Mouse (Mus musculus) heart, postnatal 0 days (tissue): ENCODE data around the gene Tha1. TPM values are rescaled to one million over a fixed set of nuclear protein-coding genes. Genes with fewer than 3 reads are reported as not detected.

Experiments
- ATAC-seq: fragments of 200-750 bp; cut with Nextera tagmentation; 2 replicates; pipeline ENCODE4 v1.8.0; 2017; ENCODE audit warnings: low read depth, moderate number of reproducible peaks, moderate library complexity; ENCODE audit not compliant: insufficient read depth
- DNase-seq: peaks from one replicate; pipeline ENCODE4 v3.0.0-alpha.2; 2016; ENCODE audit warnings: low spot score
- H3K27ac ChIP-seq: fragments of 300-500 bp; sonication (generic); 2 replicates; pipeline ENCODE4 v1.5.1; 2014; ENCODE audit warnings: low read depth, mild to moderate bottlenecking
- H3K27me3 ChIP-seq: fragments of 300-500 bp; sonication (generic); 2 replicates; pipeline ENCODE4 v1.6.1; 2014; ENCODE audit warnings: low read length, mixed read lengths; ENCODE audit not compliant: control insufficient read depth, insufficient read depth
- H3K36me3 ChIP-seq: fragments of 300-500 bp; sonication (generic); replicated peaks from 2 replicates; pipeline ENCODE4 v1.6.1; 2014; ENCODE audit warnings: low read length, mixed read lengths; ENCODE audit not compliant: control insufficient read depth, insufficient read depth
- H3K4me1 ChIP-seq: fragments of 300-500 bp; sonication (generic); 2 replicates; pipeline ENCODE4 v1.6.1; 2014; ENCODE audit warnings: antibody characterized with exemption; ENCODE audit not compliant: control insufficient read depth, insufficient read depth
- H3K4me2 ChIP-seq: fragments of 300-500 bp; sonication (generic); 2 replicates; pipeline ENCODE4 v1.6.1; 2014; ENCODE audit warnings: low read depth, mild to moderate bottlenecking, low read length, moderate library complexity
- H3K4me3 ChIP-seq: fragments of 300-500 bp; sonication (generic); 2 replicates; pipeline ENCODE4 v1.5.1; 2014; ENCODE audit warnings: low read depth, low read length
- H3K9ac ChIP-seq: fragments of 300-500 bp; sonication (generic); replicated peaks from 2 replicates; pipeline ENCODE4 v1.6.1; 2014; ENCODE audit warnings: low read depth, low read length, mixed read lengths
- H3K9me3 ChIP-seq: fragments of 300-500 bp; sonication (generic); replicated peaks from 2 replicates; pipeline ENCODE4 v1.6.1; 2016; ENCODE audit warnings: low read length; ENCODE audit not compliant: control insufficient read depth
- CTCF ChIP-seq: IDR thresholded peaks from 2 replicates; pipeline ENCODE4 v1.5.1; 2016; ENCODE audit warnings: antibody characterized with exemption, control low read depth, low read depth
- EP300 ChIP-seq: IDR thresholded peaks from 2 replicates; pipeline ENCODE4 v1.6.1; 2016; ENCODE audit warnings: antibody characterized with exemption, low read depth
- WGBS: fragments of 180-500 bp; shearing (Covaris S2); extraction: QIAGEN DNeasy Blood & Tissue Kit; methylation state at CpG from one replicate; pipeline ENCODE4 v1.1.7; 2014; 5-methylcytosine and 5-hydroxymethylcytosine counted together
- polyA plus RNA-seq: library from polyadenylated mRNA; unstranded; fragments of >200 nt; fragmentation: Nextera tagmentation; extraction: Ambion mirVana; gene quantifications from 2 replicates; pipeline ENCODE4 v1.2.1, GENCODE M21; 2015
- total RNA-seq: library from RNA; depleted of rRNA; stranded (reverse); fragments of >200 nt; gene quantifications from 2 replicates; pipeline ENCODE4 v1.2.3, GENCODE M21; 2014; ENCODE audit warnings: low replicate concordance

Gene Tha1
- total and polyA plus RNA-seq, 2 experiments from 2014 or later = 7.8 to 9.4 TPM

GRCm38 (mm10) chr11:117875681-117876080 lies 2.4 kb upstream of the Tha1 start:
- no peaks in the 10 kb centered on the region for H3K9me3 ChIP-seq
- no peak overlapping the region for H3K9ac ChIP-seq
- H3K27me3 ChIP-seq = no peaks in the 10 kb centered on the region
- H3K27ac ChIP-seq = no peak overlapping the region
- H3K4me3 ChIP-seq = no peak overlapping the region
- H3K4me1 ChIP-seq = peaks cover 21% of the 10 kb centered on the region
- WGBS = 12% methylated on average over 6 of the region's 6 CpGs
- DNase-seq (peak; percentile 43), ATAC-seq (no peak)
- H3K4me2 ChIP-seq = no peak overlapping the region
- TF ChIP-seq EP300 (no peak), CTCF (no peak)
- no peaks in the 10 kb centered on the region for H3K36me3 ChIP-seq

- Histone ChIP-seq H3K27ac (no peak overlapping the region), H3K4me1 (peaks cover 21% of the 10 kb centered on the region), H3K4me2 (no peak overlapping the region), H3K36me3 (no peaks in the 10 kb centered on the region), H3K9ac (no peak overlapping the region), H3K4me3 (no peak overlapping the region), H3K9me3 (no peaks in the 10 kb centered on the region), H3K27me3 (no peaks in the 10 kb centered on the region)
- ATAC-seq = no peak
- WGBS = 62% methylated on average over 4 of the region's 4 CpGs
- peak; percentile 35 for TF ChIP-seq CTCF
- no peak for TF ChIP-seq EP300
- DNase-seq = peak; percentile 33
These were observed 1.1 kb upstream of the Tha1 start for GRCm38 (mm10) chr11:117874419-117874818.

DNA sequence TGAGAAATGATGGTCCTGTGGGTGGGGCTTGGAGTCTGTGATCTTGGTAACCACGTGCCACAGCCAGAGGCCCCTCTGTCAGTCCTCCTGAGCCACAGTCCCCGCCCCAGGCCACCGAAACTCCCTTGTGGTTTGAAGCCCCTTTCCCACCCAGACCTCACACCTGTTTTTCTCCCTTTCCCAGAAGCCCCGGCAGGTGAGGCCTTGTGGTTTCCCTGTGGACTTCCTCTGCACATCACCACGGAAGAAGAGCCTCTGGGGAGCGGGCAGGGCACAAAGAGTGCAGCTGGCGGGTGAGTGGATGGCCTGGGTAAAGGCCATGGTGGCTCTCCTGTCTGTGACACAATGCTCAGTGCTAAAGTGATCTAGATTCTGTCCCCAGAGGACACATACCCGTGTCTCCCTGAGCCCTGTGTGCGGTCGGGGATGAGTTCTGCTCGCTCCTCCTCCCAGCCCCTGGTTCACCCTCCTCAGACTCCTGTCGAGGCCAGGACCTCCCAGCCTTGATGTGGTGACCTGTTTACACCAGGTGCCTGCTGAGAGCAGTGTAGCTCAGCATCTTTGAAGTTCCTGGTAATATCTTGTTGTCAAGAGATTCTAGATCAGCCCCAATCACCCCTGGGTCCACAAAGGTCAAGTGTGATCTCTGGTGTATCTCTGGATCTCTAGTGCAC lies 1.2 kb downstream of the Tha1 start:
- DNase-seq (no peak), ATAC-seq (no peak)
- H3K36me3 ChIP-seq = no peaks in the 10 kb centered on the region
- H3K4me2 ChIP-seq = peak overlapping the region; percentile 90; the same call in 1 of the 2 replicates
- no peaks in the 10 kb centered on the region for H3K9me3 ChIP-seq
- H3K9ac ChIP-seq = no peak overlapping the region
- H3K4me1 ChIP-seq = peaks cover 14% of the 10 kb centered on the region
- H3K4me3 ChIP-seq = no peak overlapping the region
- TF ChIP-seq EP300 = no peak
- TF ChIP-seq CTCF = no peak
- peak overlapping the region; percentile 22; the same call in 1 of the 2 replicates for H3K27ac ChIP-seq
- 61% methylated on average over 12 of the region's 12 CpGs for WGBS
- H3K27me3 ChIP-seq = no peaks in the 10 kb centered on the region

GRCm38 (mm10) chr11:117871376-117871775 lies 1.9 kb downstream of the Tha1 start:
- ATAC-seq = no peak
- TF ChIP-seq EP300 = no peak
- TF ChIP-seq CTCF = no peak
- DNase-seq = no peak
- Histone ChIP-seq H3K27ac (no peak overlapping the region), H3K9ac (no peak overlapping the region), H3K9me3 (no peaks in the 10 kb centered on the region), H3K36me3 (no peaks in the 10 kb centered on the region), H3K4me1 (peaks cover 14% of the 10 kb centered on the region), H3K27me3 (no peaks in the 10 kb centered on the region), H3K4me3 (no peak overlapping the region), H3K4me2 (peak overlapping the region; percentile 3; the same call in 1 of the 2 replicates)
- WGBS = 73% methylated on average over 5 of the region's 5 CpGs

- DNase-seq (peak; percentile 74), ATAC-seq (peak; percentile 12; the same call in 1 of the 2 replicates)
- H3K27ac ChIP-seq = no peak overlapping the region
- no peaks in the 10 kb centered on the region for H3K9me3 ChIP-seq
- TF ChIP-seq CTCF (peak; percentile 98), EP300 (no peak)
- H3K4me1 ChIP-seq = peaks cover 11% of the 10 kb centered on the region
- H3K36me3 ChIP-seq = no peaks in the 10 kb centered on the region
- H3K9ac ChIP-seq = no peak overlapping the region
- H3K27me3 ChIP-seq = no peaks in the 10 kb centered on the region
- 40% methylated on average over 12 of the region's 12 CpGs for WGBS
- no peak overlapping the region for H3K4me3 ChIP-seq
- H3K4me2 ChIP-seq = no peak overlapping the region
These were observed 2.5 kb downstream of the Tha1 start for GRCm38 (mm10) chr11:117870688-117871365.
